Mouse (Mus musculus): ENCODE measurements around the gene Cyp2c69.
"Not testable (repeated sequence)": the region's sequence is repeated elsewhere in the genome, so short reads cannot be mapped to it uniquely, and the experiment has no call there.

Gene Cyp2c69

DNA sequence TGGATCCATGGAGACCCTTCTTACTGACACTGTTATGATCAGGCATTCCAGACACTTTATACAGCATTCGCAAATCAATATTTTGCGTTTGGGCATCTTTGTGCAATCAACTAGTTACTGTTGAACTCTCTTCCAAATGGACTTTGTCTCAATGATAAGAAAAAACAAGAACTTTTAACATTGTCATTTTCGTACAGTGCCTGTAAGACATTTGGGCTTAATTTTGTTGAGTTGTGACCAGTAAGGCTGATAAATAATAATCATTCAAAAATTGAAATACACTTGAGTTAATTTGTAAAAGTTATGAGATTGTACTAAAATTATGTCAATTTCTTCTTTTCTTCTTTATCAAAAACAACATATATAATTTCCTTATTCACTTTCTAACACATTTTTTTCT lies at the start of gene Cyp2c69:
Gene Cyp2c69 (minus strand): TSS at position 101 of the 400 bp plus-strand sequence.
- DNase-seq: not testable (repeated sequence)

DNA sequence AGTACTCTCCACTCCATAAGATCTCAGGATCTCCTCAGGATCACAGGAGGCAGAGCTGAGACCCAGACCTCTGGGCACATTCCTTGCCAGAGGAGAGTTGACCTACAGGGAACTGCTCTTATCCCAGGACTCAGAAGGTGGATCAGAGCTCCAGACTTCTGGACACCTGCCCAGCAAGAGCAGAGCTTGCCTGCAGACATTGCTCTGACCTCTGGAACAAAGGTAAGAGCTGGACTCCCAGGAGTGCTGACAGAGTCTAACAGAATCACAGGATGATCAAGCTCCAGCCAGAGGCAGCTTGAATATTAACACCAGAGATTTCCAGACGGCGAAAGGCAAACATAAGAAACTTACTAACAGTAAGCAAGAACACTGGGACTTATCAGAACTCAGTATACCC lies 48.8 kb upstream of the Cyp2c69 start:
- no peak for DNase-seq

DNA sequence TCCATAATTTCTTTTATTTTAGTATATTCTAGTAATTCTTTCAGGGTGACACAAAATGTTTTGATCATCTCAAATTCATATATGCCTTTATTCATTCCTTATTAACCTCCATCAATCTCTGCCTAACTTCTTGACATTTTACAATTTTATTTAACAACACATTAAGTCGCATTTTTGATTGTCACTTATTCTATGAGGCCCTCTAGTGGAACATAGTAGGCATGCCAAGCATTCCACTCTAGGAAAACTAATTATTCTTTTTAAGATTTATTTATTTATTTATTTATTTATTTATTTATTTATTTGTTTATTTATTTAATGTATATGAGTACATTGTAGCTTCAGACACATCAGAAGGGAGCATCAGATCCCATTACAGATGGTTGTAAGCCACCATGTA lies 43.4 kb upstream of the Cyp2c69 start:
- no peak for DNase-seq

DNA sequence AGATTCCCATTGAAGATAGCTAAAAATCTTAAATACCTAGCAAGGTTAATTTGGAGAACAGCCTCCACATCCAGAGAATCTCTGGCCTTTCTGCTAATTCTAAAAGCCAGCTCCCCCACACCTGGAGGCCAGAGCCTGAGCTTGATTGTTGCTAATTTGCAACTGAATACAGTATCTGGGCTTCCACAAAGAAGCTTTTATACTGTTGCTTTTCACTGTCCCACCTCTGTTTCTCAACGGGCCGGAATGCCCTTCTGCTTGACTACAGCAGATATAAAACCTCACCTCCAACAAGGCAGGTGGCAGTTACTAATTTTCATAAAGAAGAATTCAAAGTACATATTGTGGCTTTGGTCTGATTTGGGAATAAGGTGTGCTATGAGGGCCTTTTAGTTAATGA lies 15.1 kb upstream of the Cyp2c69 start:
- no peak for DNase-seq

DNA sequence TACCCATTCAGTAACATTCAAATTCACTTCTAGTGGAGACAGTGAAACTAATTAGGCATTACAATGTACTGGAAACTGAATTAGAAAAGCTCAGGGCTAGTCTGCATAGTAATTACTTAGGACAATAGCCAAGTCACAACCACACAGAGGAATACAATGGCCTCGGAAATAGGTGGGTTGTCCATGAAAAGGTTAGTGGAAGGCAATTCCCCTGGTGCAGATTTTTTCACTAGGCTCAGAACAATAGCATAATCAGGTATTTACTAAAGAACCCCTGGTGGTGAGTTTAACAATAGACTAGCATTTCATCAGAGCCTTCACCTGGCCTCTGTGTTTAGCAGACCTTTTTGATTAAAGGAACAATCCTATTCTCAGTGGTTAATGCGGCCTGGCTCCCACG lies 3.5 kb upstream of the Cyp2c69 start:
- not testable (repeated sequence) for DNase-seq

DNA sequence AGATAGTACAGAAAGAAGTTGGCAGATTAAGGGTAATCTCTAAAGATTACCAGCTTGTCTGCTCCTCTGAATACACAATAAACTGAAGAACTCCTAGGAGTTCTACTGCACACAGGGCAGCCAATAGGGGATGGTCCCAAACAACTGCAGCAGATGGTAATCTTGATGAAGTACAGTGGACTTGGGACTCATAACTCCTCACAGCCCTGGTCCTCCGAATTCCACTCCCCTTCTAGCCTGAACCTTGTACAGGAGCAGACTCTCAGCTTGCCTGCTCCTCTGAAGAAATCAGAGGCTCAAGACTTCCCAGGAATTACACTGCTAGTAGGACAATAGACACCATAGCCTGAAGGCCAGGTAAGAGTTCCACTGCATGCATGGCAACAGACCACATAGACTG lies 20.5 kb downstream of the Cyp2c69 start:
- DNase-seq: no peak

DNA sequence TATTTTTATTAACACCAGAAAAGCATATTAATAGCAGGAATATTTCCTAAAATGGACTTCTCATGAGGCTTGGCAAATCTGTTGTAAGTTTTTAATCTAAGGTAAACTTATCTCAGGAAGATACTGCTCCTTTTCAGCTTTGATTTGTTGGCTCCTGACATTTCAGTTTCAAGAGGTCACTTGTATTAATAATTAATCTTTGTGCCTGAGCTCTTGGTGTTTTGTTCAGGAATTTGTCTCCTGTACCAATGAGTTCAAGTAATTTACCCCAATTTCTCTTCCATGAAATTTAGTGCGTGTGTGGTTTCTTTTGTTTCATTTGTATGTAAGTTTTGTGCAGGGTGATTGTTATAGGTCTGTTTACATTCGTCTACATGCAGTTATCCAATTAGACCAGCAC lies 65.7 kb downstream of the Cyp2c69 start:
- not testable (repeated sequence) for DNase-seq

DNA sequence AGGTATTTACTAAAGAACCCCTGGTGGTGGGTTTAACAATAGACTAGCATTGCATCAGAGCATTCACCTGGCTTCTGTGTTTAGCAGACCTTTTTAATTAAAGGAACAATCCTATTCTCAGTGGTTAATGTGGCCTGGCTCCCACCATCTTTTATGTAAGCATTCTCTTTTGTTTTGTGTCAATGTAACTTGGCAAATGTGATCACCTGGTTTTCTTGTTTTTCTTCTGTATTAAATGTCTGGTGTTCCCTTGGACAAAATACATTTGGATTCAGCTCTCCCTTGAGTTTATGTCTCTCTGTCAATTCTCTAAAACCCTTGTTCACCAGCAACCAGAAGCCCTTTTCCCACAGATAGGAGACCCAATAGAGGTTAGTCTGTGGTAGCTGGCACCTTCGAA lies 70.2 kb downstream of the Cyp2c69 start:
- DNase-seq: not testable (repeated sequence)

DNA sequence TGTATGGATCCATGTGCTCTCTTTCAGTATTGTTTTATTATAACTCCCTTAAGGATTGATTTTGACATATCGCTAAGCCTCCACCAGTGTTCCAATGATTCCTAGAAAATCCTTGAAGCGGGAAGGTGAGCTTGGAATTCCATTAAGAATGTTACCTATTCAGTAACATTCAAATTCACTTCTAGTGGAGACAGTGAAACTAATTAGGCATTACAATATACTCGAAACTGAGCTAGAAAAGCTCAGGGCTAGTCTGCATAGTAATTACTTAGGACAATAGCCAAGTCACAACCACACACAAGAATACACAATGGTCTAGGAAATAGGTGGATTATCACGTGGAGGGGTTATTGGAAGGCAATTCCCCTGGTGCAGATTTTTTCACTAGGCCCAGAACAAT lies 70.6 kb downstream of the Cyp2c69 start:
- DNase-seq: not testable (repeated sequence)

DNA sequence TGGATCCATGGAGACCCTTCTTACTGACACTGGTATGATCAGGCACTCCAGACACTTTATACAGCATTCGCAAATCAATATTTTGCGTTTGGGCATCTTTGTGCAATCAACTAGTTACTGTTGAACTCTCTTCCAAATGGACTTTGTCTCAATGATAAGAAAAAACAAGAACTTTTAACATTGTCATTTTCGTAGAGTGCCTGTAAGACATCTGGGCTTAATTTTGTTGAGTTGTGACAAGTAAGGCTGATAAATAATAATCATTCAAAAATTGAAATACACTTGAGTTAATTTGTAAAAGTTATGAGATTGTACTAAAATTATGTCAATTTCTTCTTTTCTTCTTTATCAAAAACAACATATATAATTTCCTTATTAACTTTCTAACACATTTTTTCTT lies 73.9 kb downstream of the Cyp2c69 start, which contains the start of gene Cyp2c40:
Gene Cyp2c40 (minus strand): TSS at position 101 of the 400 bp plus-strand sequence.
- not testable (repeated sequence) for DNase-seq
